Comparison of ENCODE assay signal across 20 mouse cellular contexts in genomic region chr12:71883066-71883711, GRCm38 (mm10). TPM values are rescaled to one million over a fixed set of nuclear protein-coding genes. Genes with fewer than 3 reads are reported as not detected.
DNase-seq lines count a peak whose midpoint lies in the region; ATAC-seq and TF ChIP-seq lines count a peak whose summit lies in the region.
"Had no signal": no experiment of that assay in that cellular context is flagged by ENCODE, and none has a peak within 500 bp of the region (broad histone marks: within the 10 kb centered on the region; RNA-seq: fewer than 3 reads in every experiment).

No protein-coding gene starts in this region.

- H3K27me3 ChIP-seq in heart, adult 2 months (ENCODE audit: control insufficient read depth, insufficient read depth, low read length) = no peaks in the 10 kb centered on the region
- no peaks in the 10 kb centered on the region for H3K27me3 ChIP-seq in limb, embryonic 14.5 days (ENCODE audit: control insufficient read depth, insufficient read depth, low read length)
- H3K27me3 ChIP-seq in limb, embryonic 10.5 days (ENCODE audit: low read depth, poor library complexity, severe bottlenecking) = no peaks in the 10 kb centered on the region
- H3K27me3 ChIP-seq in myocyte (ENCODE audit: control insufficient read depth, insufficient read depth, insufficient read length) = no peaks in the 10 kb centered on the region
- H3K27me3 ChIP-seq: forebrain, embryonic 12.5 days; hindbrain, embryonic 15.5 days; intestine, embryonic 15.5 days; limb, embryonic 12.5 days; liver, embryonic 15.5 days had no signal

- no peak overlapping the region for H3K4me3 ChIP-seq in heart, adult 2 months
- no peak overlapping the region for H3K4me3 ChIP-seq in limb, embryonic 14.5 days (replicated peaks; ENCODE audit: low read length)
- H3K4me3 ChIP-seq in limb, embryonic 10.5 days = no peak overlapping the region
- H3K4me3 ChIP-seq in myocyte = no peak overlapping the region
- H3K4me3 ChIP-seq in left cerebral cortex, adult 2 months = no peak overlapping the region
- H3K4me3 ChIP-seq: embryonic facial prominence, embryonic 10.5 days; forebrain, embryonic 12.5 days; hindbrain, embryonic 15.5 days; intestine, embryonic 15.5 days; limb, embryonic 12.5 days; liver, embryonic 15.5 days had no signal

- H3K27ac ChIP-seq in heart, adult 2 months = peak overlapping the region; percentile 44
- H3K27ac ChIP-seq in limb, embryonic 14.5 days (replicated peaks; ENCODE audit: low read depth, low read length) = no peak overlapping the region
- no peak overlapping the region for H3K27ac ChIP-seq in limb, embryonic 10.5 days
- no peak overlapping the region for H3K27ac ChIP-seq in left cerebral cortex, adult 2 months
- H3K27ac ChIP-seq: embryonic facial prominence, embryonic 10.5 days; forebrain, embryonic 12.5 days; hindbrain, embryonic 15.5 days; intestine, embryonic 15.5 days; limb, embryonic 12.5 days; liver, embryonic 15.5 days had no signal

- DNase-seq in heart, adult 2 months = no peak
- DNase-seq in heart, postnatal 36 days = no peak
- no peak for DNase-seq in limb, embryonic 14.5 days (ENCODE audit: low spot score)
- no peak for DNase-seq in limb, embryonic 10.5 days (ENCODE audit: low spot score)
- DNase-seq in R1 (ENCODE audit: low read depth, low spot score) = peak; percentile 40
- no peak for DNase-seq in thymus, postnatal 14 days
- no peak for DNase-seq in left cerebral cortex, adult 2 months (ENCODE audit: extremely low spot score in 1 of 2, low spot score in 2 of 2)
- DNase-seq: adrenal gland, adult 8-10 months; cerebellum, adult 8-10 months; kidney, postnatal 4 days; lung, postnatal 10 days; right cerebral cortex, postnatal 25 days had no signal

- TF ChIP-seq POLR2A in heart, adult 2 months (IDR thresholded peaks at IDR 0.05; ENCODE audit: insufficient read depth, low read depth, low read length) = no peak
- TF ChIP-seq POLR2A in limb, embryonic 14.5 days (IDR thresholded peaks at IDR 0.05; ENCODE audit: borderline replicate concordance, extremely low read depth, insufficient read depth, insufficient read length) = no peak
- no peak for TF ChIP-seq POLR2A in myocyte (IDR thresholded peaks at IDR 0.05; ENCODE audit: insufficient read length, low read depth)

- no peaks in the 10 kb centered on the region for H3K9me3 ChIP-seq in limb, embryonic 14.5 days (ENCODE audit: control insufficient read depth, low read length)
- H3K9me3 ChIP-seq in limb, embryonic 10.5 days (replicated peaks) = no peaks in the 10 kb centered on the region
- H3K9me3 ChIP-seq: embryonic facial prominence, embryonic 10.5 days; forebrain, embryonic 12.5 days; hindbrain, embryonic 15.5 days; intestine, embryonic 15.5 days; limb, embryonic 12.5 days; liver, embryonic 15.5 days had no signal

- ATAC-seq in limb, embryonic 14.5 days (ENCODE audit: low FRiP score, low read depth) = peak; percentile 44; the same call in 1 of the 2 replicates
- ATAC-seq: intestine, embryonic 15.5 days; midbrain, embryonic 16.5 days had no signal

- peaks cover 36% of the 10 kb centered on the region for H3K36me3 ChIP-seq in heart, adult 2 months (ENCODE audit: control insufficient read depth, insufficient read depth, low read length)
- H3K36me3 ChIP-seq in limb, embryonic 14.5 days (ENCODE audit: control insufficient read depth, insufficient read depth, low read length) = no peaks in the 10 kb centered on the region
- no peaks in the 10 kb centered on the region for H3K36me3 ChIP-seq in limb, embryonic 10.5 days
- H3K36me3 ChIP-seq in myocyte (ENCODE audit: control insufficient read depth, insufficient read depth) = no peaks in the 10 kb centered on the region
- H3K36me3 ChIP-seq: embryonic facial prominence, embryonic 10.5 days; forebrain, embryonic 12.5 days; hindbrain, embryonic 15.5 days; intestine, embryonic 15.5 days; limb, embryonic 12.5 days; liver, embryonic 15.5 days had no signal

- TF ChIP-seq EP300 in heart, adult 2 months (IDR thresholded peaks at IDR 0.05; ENCODE audit: insufficient read depth, low read depth, low read length) = no peak

- WGBS in heart, adult 2 months = 42% methylated on average over 9 of the region's 9 CpGs
- WGBS in limb, embryonic 14.5 days = 81% methylated on average over 9 of the region's 9 CpGs
- WGBS in limb, embryonic 10.5 days = 84% methylated on average over 9 of the region's 9 CpGs

- H3K4me2 ChIP-seq in limb, embryonic 14.5 days (replicated peaks; ENCODE audit: low read depth, low read length, severe bottlenecking) = no peak overlapping the region
- H3K4me2 ChIP-seq in myocyte (ENCODE audit: low read depth) = peak overlapping the region; percentile 91
- H3K4me2 ChIP-seq: forebrain, embryonic 12.5 days; hindbrain, embryonic 15.5 days; intestine, embryonic 15.5 days; limb, embryonic 12.5 days; liver, embryonic 15.5 days had no signal

- no peak overlapping the region for H3ac ChIP-seq in myocyte (ENCODE audit: control insufficient read depth, insufficient read length)

- no peak for TF ChIP-seq CTCF in heart, adult 2 months (IDR thresholded peaks at IDR 0.05)
- no peak for TF ChIP-seq CTCF in left cerebral cortex, adult 2 months (IDR thresholded peaks at IDR 0.05)

- no peak overlapping the region; the same call in none of the 2 replicates for H3K9ac ChIP-seq in heart, adult 2 months (ENCODE audit: low read depth, low read length)
- no peak overlapping the region for H3K9ac ChIP-seq in limb, embryonic 14.5 days (ENCODE audit: low read depth, low read length, severe bottlenecking)
- H3K9ac ChIP-seq: forebrain, embryonic 12.5 days; hindbrain, embryonic 15.5 days; intestine, embryonic 15.5 days; limb, embryonic 12.5 days; liver, embryonic 15.5 days had no signal

- intact Hi-C loops in heart, adult 2 months (cut with DNase I) = no loop called here
- intact Hi-C loops in heart, postnatal 36 days (cut with DNase I) = no loop called here
- intact Hi-C loops in left cerebral cortex, adult 2 months (cut with DNase I) = no loop called here

- peaks cover 48% of the 10 kb centered on the region for H3K4me1 ChIP-seq in heart, adult 2 months (ENCODE audit: control insufficient read depth, insufficient read depth, low read length)
- H3K4me1 ChIP-seq in limb, embryonic 14.5 days (ENCODE audit: control insufficient read depth, insufficient read depth, low read length) = peaks cover 26% of the 10 kb centered on the region
- H3K4me1 ChIP-seq in limb, embryonic 10.5 days = peaks cover 9% of the 10 kb centered on the region

- H3K79me2 ChIP-seq in heart, adult 2 months (replicated peaks; ENCODE audit: control insufficient read depth, insufficient read depth, low read length) = peaks cover 7% of the 10 kb centered on the region
- peaks cover 27% of the 10 kb centered on the region for H3K79me2 ChIP-seq in myocyte (ENCODE audit: control insufficient read depth, insufficient read depth)

TF ChIP-seq in myocyte, 11 proteins besides CTCF, POLR2A, EP300 and RAD21:
- TF ChIP-seq POLR2AphosphoS2 (IDR thresholded peaks at IDR 0.05; ENCODE audit: insufficient read length, low read depth) (no peak), MYOG (IDR thresholded peaks at IDR 0.05; ENCODE audit: control insufficient read depth in 1 of 3, insufficient read depth in 1 of 3, insufficient read length in 2 of 3, low read depth in 2 of 3) (peak in 1 of 3 experiments; percentile 52), SRF (IDR thresholded peaks at IDR 0.05; ENCODE audit: control insufficient read depth, insufficient read length, low read depth) (no peak), E2F4 (IDR thresholded peaks at IDR 0.05; ENCODE audit: insufficient read depth) (no peak), TCF12 (IDR thresholded peaks at IDR 0.05; ENCODE audit: insufficient read depth, poor library complexity, severe bottlenecking) (peak; percentile 8), MAX (IDR thresholded peaks at IDR 0.05; ENCODE audit: low read depth) (no peak), REST (IDR thresholded peaks at IDR 0.05; ENCODE audit: insufficient read depth, insufficient read length) (no peak), MYOD1 (IDR thresholded peaks at IDR 0.05; ENCODE audit: control insufficient read depth in 1 of 3, insufficient read length in 2 of 3, low read depth in 2 of 3) (peak in 2 of 3 experiments; percentile 64 to 67)

RNA-seq across cellular contexts. Expression of gene Daam1, which starts 52.3 kb away (rescaled TPM):
- total RNA-seq in heart, adult 2 months (2021) = 10 to 100 TPM; 67.2 to 77.6 TPM
- 13.1 and 23.9 TPM in 2 replicates for polyA plus RNA-seq in heart, adult 2 months (2012; rRNA removed)
- 10 to 100 TPM; 68.1 to 82.1 TPM for total RNA-seq in heart, postnatal 36 days (2021)
- 9.3 and 10.7 TPM in 2 replicates for polyA plus RNA-seq in limb, embryonic 14.5 days (2012; rRNA removed)
- polyA plus RNA-seq in limb, embryonic 14.5 days (2014; fragmentation: Nextera tagmentation; extraction: Ambion mirVana) = 11.3 and 11.8 TPM in 2 replicates
- polyA plus RNA-seq in limb, embryonic 10.5 days (2016; fragmentation: Nextera tagmentation; extraction: Ambion mirVana) = 4.0 and 5.2 TPM in 2 replicates
- 10.1 TPM for polyA plus RNA-seq in myocyte (2012; fragmentation: generic; extraction: Trizol)
- 10 to 100 TPM; 48.0 to 55.0 TPM for total RNA-seq in left cerebral cortex, adult 2 months (2021)
